Mouse (Mus musculus): ENCODE measurements around the gene Olfr1495. TPM values are rescaled to one million over a fixed set of nuclear protein-coding genes. Genes with fewer than 3 reads are reported as not detected.

The Olfr1495 gene
- polyA plus RNA-seq, 1 experiment, result not detected

GRCm38 (mm10) chr19:13812823-13813222, 48.4 kb downstream of the Olfr1495 start:
- WGBS, result 52% methylated on average over 2 of the region's 2 CpGs
- no peaks in the 10 kb centered on the region for H3K36me3 ChIP-seq (ENCODE audit: control insufficient read depth, insufficient read depth, low read length)
- no peak overlapping the region for H3K4me3 ChIP-seq (ENCODE audit: low read depth, low read length)
- H3K4me1 ChIP-seq (ENCODE audit: control insufficient read depth, insufficient read depth, insufficient read length, low read length), result no peaks in the 10 kb centered on the region
- no peak for TF ChIP-seq POLR2A (IDR thresholded peaks at IDR 0.05; ENCODE audit: low read depth, low read length)
- TF ChIP-seq CTCF (IDR thresholded peaks at IDR 0.05; ENCODE audit: extremely low read depth, insufficient read length, insufficient replicate concordance, low read depth, low read length), result no peak
- no peak overlapping the region for H3K27ac ChIP-seq (ENCODE audit: insufficient read depth, low read depth, low read length)
- H3K27me3 ChIP-seq (ENCODE audit: control insufficient read depth, insufficient read depth, low read length), result no peaks in the 10 kb centered on the region

- H3K27me3 ChIP-seq (ENCODE audit: control insufficient read depth, insufficient read depth, low read length), result no peaks in the 10 kb centered on the region
- no peak for TF ChIP-seq POLR2A (IDR thresholded peaks at IDR 0.05; ENCODE audit: low read depth, low read length)
- no peak for TF ChIP-seq CTCF (IDR thresholded peaks at IDR 0.05; ENCODE audit: extremely low read depth, insufficient read length, insufficient replicate concordance, low read depth, low read length)
- WGBS, result 29% methylated on average over 5 of the region's 5 CpGs
- no peaks in the 10 kb centered on the region for H3K4me1 ChIP-seq (ENCODE audit: control insufficient read depth, insufficient read depth, insufficient read length, low read length)
- no peak overlapping the region for H3K4me3 ChIP-seq (ENCODE audit: low read depth, low read length)
- no peaks in the 10 kb centered on the region for H3K36me3 ChIP-seq (ENCODE audit: control insufficient read depth, insufficient read depth, low read length)
- no peak overlapping the region for H3K27ac ChIP-seq (ENCODE audit: insufficient read depth, low read depth, low read length)
These were observed 54.4 kb downstream of the Olfr1495 start for GRCm38 (mm10) chr19:13818827-13819226.

- H3K27ac ChIP-seq (ENCODE audit: insufficient read depth, low read depth, low read length), result no peak within 1 kb of the TSS
- no peaks in the 10 kb centered on the region for H3K27me3 ChIP-seq (ENCODE audit: control insufficient read depth, insufficient read depth, low read length)
- no peaks in the 10 kb centered on the region for H3K4me1 ChIP-seq (ENCODE audit: control insufficient read depth, insufficient read depth, insufficient read length, low read length)
- H3K4me3 ChIP-seq (ENCODE audit: low read depth, low read length), result no peak within 1 kb of the TSS
- H3K36me3 ChIP-seq (ENCODE audit: control insufficient read depth, insufficient read depth, low read length), result no peaks in the 10 kb centered on the region
- TF ChIP-seq CTCF (IDR thresholded peaks at IDR 0.05; ENCODE audit: extremely low read depth, insufficient read length, insufficient replicate concordance, low read depth, low read length) (no peak), POLR2A (IDR thresholded peaks at IDR 0.05; ENCODE audit: low read depth, low read length) (no peak)
These were observed 54.9 kb downstream of the Olfr1495 start, which contains the start of gene Olfr1499 for GRCm38 (mm10) chr19:13819347-13819746. Olfr1499 (minus strand) TSS chr19:13819447.

Other genes with a start within 250 kb of the Olfr1495 start
- not detected in 2 replicates for gene Olfr1480, start 236.7 kb upstream of the Olfr1495 start, polyA plus RNA-seq (2012; rRNA removed)
- gene Olfr1484, start 181.1 kb upstream of the Olfr1495 start, polyA plus RNA-seq (2012; rRNA removed), result not detected in 2 replicates
- not detected in 2 replicates for gene Olfr1487, start 147.2 kb upstream of the Olfr1495 start, polyA plus RNA-seq (2012; rRNA removed)
- not detected in 2 replicates for gene Olfr1489, start 133.0 kb upstream of the Olfr1495 start, polyA plus RNA-seq (2012; rRNA removed)
- not detected in 2 replicates for gene Olfr1490, start 113.5 kb upstream of the Olfr1495 start, polyA plus RNA-seq (2012; rRNA removed)
- not detected in 2 replicates for gene Olfr1491, start 67.3 kb upstream of the Olfr1495 start, polyA plus RNA-seq (2012; rRNA removed)
- gene Olfr1493-ps1, start 41.3 kb upstream of the Olfr1495 start, polyA plus RNA-seq (2012; rRNA removed), result not detected in 2 replicates
- gene Olfr1494, start 24.9 kb upstream of the Olfr1495 start, polyA plus RNA-seq (2012; rRNA removed), result not detected in 2 replicates
- gene Olfr1496, start 13.3 kb downstream of the Olfr1495 start, polyA plus RNA-seq (2012; rRNA removed), result not detected in 2 replicates
- not detected in 2 replicates for gene Olfr1497, start 33.6 kb downstream of the Olfr1495 start, polyA plus RNA-seq (2012; rRNA removed)
- not detected in 2 replicates for gene Olfr1499, start 54.8 kb downstream of the Olfr1495 start, polyA plus RNA-seq (2012; rRNA removed)
- not detected in 2 replicates for gene Olfr1500, start 65.9 kb downstream of the Olfr1495 start, polyA plus RNA-seq (2012; rRNA removed)
- not detected in 2 replicates for gene Olfr1501, start 86.1 kb downstream of the Olfr1495 start, polyA plus RNA-seq (2012; rRNA removed)
- gene Olfr1502, start 97.2 kb downstream of the Olfr1495 start, polyA plus RNA-seq (2012; rRNA removed), result not detected in 2 replicates
- not detected in 2 replicates for gene Olfr1504, start 133.3 kb downstream of the Olfr1495 start, polyA plus RNA-seq (2012; rRNA removed)
- gene Olfr1505, start 148.9 kb downstream of the Olfr1495 start, polyA plus RNA-seq (2012; rRNA removed), result not detected in 2 replicates

Measured in small intestine, adult 2 months (tissue).